Comparison of ENCODE assay signal across 25 mouse cellular contexts in the genomic region with DNA sequence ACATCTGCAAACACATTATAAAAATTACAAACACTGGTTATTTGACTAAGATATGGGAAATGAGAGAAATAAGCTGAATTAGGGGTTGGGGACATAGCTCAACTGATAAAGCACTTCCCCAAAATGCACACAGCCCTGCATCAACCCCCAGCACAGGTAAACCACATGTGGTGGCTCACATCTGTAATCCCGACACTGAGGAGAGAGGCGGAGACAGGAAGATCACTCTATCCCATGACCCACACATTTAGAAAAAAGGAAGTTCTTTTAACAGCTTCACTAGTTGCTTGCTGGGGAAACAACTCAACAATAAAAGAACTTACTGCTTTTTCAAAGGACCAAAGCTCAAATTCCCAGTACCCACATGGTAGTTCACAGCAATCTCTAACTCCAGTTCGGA. TPM values are rescaled to one million over a fixed set of nuclear protein-coding genes. Genes with fewer than 3 reads are reported as not detected.
A peak's percentile ranks its signal among the peaks of the same experiment; 100 is the strongest.
DNase-seq lines count a peak whose midpoint lies in the region; ATAC-seq and TF ChIP-seq lines count a peak whose summit lies in the region.
"Had no signal": no experiment of that assay in that cellular context is flagged by ENCODE, and none has a peak within 500 bp of the region (broad histone marks: within the 10 kb centered on the region; RNA-seq: fewer than 3 reads in every experiment).

No protein-coding gene starts in this region.

- no peak for TF ChIP-seq CTCF in thymus, adult 2 months (IDR thresholded peaks at IDR 0.05; ENCODE audit: borderline replicate concordance, control insufficient read depth, extremely low read depth, insufficient read depth, low read length, poor library complexity)
- TF ChIP-seq CTCF in G1E (IDR thresholded peaks at IDR 0.05; ENCODE audit: low read depth, low read length): no peak

- H3K9ac ChIP-seq in midbrain, embryonic 15.5 days: no peak overlapping the region
- H3K9ac ChIP-seq: forebrain, embryonic 15.5 days; hindbrain, embryonic 15.5 days; limb, embryonic 15.5 days; lung, embryonic 15.5 days; neural tube, embryonic 15.5 days had no signal

- H3K4me2 ChIP-seq in midbrain, embryonic 15.5 days: no peak overlapping the region
- H3K4me2 ChIP-seq: forebrain, embryonic 15.5 days; hindbrain, embryonic 15.5 days; limb, embryonic 15.5 days; lung, embryonic 15.5 days; neural tube, embryonic 15.5 days had no signal

- no peak overlapping the region for H3K4me3 ChIP-seq in thymus, adult 2 months (ENCODE audit: control insufficient read depth, insufficient read depth, low read length)
- H3K4me3 ChIP-seq in G1E (ENCODE audit: low read depth, low read length): no peak overlapping the region; the same call in 1 of the 2 replicates
- no peak overlapping the region for H3K4me3 ChIP-seq in midbrain, embryonic 15.5 days
- H3K4me3 ChIP-seq: forebrain, embryonic 15.5 days; heart, embryonic 10.5 days; hindbrain, embryonic 15.5 days; layer of hippocampus, adult 2 months; limb, embryonic 15.5 days; lung, embryonic 15.5 days; neural tube, embryonic 15.5 days had no signal

- no peaks in the 10 kb centered on the region for H3K27me3 ChIP-seq in thymus, adult 2 months (ENCODE audit: control insufficient read depth, insufficient read depth, low read length)
- no peaks in the 10 kb centered on the region for H3K27me3 ChIP-seq in G1E (ENCODE audit: insufficient read depth, low read length)
- no peaks in the 10 kb centered on the region for H3K27me3 ChIP-seq in splenic B cell, adult 2 months (ENCODE audit: control insufficient read depth, insufficient read depth, low read length, poor library complexity, severe bottlenecking)
- H3K27me3 ChIP-seq in midbrain, embryonic 15.5 days (replicated peaks): no peaks in the 10 kb centered on the region
- H3K27me3 ChIP-seq: forebrain, embryonic 15.5 days; hindbrain, embryonic 15.5 days; limb, embryonic 15.5 days; lung, embryonic 15.5 days; neural tube, embryonic 15.5 days; Patski had no signal

- H3K27ac ChIP-seq in thymus, adult 2 months (ENCODE audit: control insufficient read depth, insufficient read depth, low read length): no peak overlapping the region
- no peak overlapping the region for H3K27ac ChIP-seq in midbrain, embryonic 15.5 days
- H3K27ac ChIP-seq: forebrain, embryonic 15.5 days; heart, embryonic 10.5 days; hindbrain, embryonic 15.5 days; kidney, postnatal 0 days; layer of hippocampus, adult 2 months; limb, embryonic 15.5 days; lung, embryonic 15.5 days; neural tube, embryonic 15.5 days had no signal

- 15% methylated on average over 3 of the region's 3 CpGs for WGBS in thymus, adult 2 months
- WGBS in midbrain, embryonic 15.5 days: 96% methylated on average over 3 of the region's 3 CpGs

- peaks cover 9% of the 10 kb centered on the region; the same call in 1 of the 2 replicates for H3K4me1 ChIP-seq in thymus, adult 2 months (replicated peaks; ENCODE audit: control insufficient read depth, insufficient read depth, low read length)
- peaks cover 77% of the 10 kb centered on the region for H3K4me1 ChIP-seq in G1E (ENCODE audit: insufficient read depth, low read depth, low read length)
- H3K4me1 ChIP-seq in midbrain, embryonic 15.5 days: no peaks in the 10 kb centered on the region
- H3K4me1 ChIP-seq: limb, embryonic 15.5 days had no signal

- no peak for TF ChIP-seq POLR2A in thymus, adult 2 months (IDR thresholded peaks at IDR 0.05; ENCODE audit: control insufficient read depth, extremely low read depth, insufficient read depth, low read length, poor library complexity)

- H3K36me3 ChIP-seq in thymus, adult 2 months (ENCODE audit: control insufficient read depth, insufficient read depth, low read length): no peaks in the 10 kb centered on the region
- peaks cover 23% of the 10 kb centered on the region for H3K36me3 ChIP-seq in G1E (replicated peaks)
- no peaks in the 10 kb centered on the region for H3K36me3 ChIP-seq in splenic B cell, adult 2 months (ENCODE audit: control insufficient read depth, insufficient read depth, low read length, poor library complexity, severe bottlenecking)
- H3K36me3 ChIP-seq in midbrain, embryonic 15.5 days (replicated peaks): no peaks in the 10 kb centered on the region
- H3K36me3 ChIP-seq: forebrain, embryonic 15.5 days; heart, embryonic 10.5 days; hindbrain, embryonic 15.5 days; limb, embryonic 15.5 days; lung, embryonic 15.5 days; neural tube, embryonic 15.5 days had no signal

- H3K9me3 ChIP-seq in G1E (replicated peaks): no peaks in the 10 kb centered on the region
- H3K9me3 ChIP-seq in midbrain, embryonic 15.5 days: no peaks in the 10 kb centered on the region
- H3K9me3 ChIP-seq: forebrain, embryonic 15.5 days; heart, embryonic 10.5 days; hindbrain, embryonic 15.5 days; limb, embryonic 15.5 days; lung, embryonic 15.5 days; neural tube, embryonic 15.5 days had no signal

- DNase-seq in thymus, postnatal 0 days (ENCODE audit: low spot score): peak; percentile 31
- no peak for DNase-seq in thymus, adult 2 months
- no peak for DNase-seq in G1E (ENCODE audit: low spot score)
- peak; percentile 37 for DNase-seq in induced T-regulatory cell, adult 2 months (ENCODE audit: low read depth)
- DNase-seq in splenic B cell, adult 2 months (ENCODE audit: low read depth, low spot score): peak; percentile 90
- DNase-seq in layer of hippocampus, adult 11-12 months (ENCODE audit: low spot score): no peak
- DNase-seq in lung, postnatal 25 days (ENCODE audit: low spot score): no peak
- DNase-seq: adrenal gland, adult 8-10 months; cerebellum, postnatal 10 days; embryo, embryonic 11 days; gastrocnemius, postnatal 36 days; heart, postnatal 10 days; kidney, adult 18-20 months; midbrain, embryonic 14.5 days; thymus, postnatal 4 days had no signal

- peak; percentile 73 for ATAC-seq in G1E (ENCODE audit: extremely low read depth, insufficient number of reproducible peaks, low FRiP score, poor library complexity, severe bottlenecking)
- no peak for ATAC-seq in midbrain, embryonic 15.5 days (replicated peaks)
- ATAC-seq: forebrain, embryonic 15.5 days; Patski had no signal

RNA-seq across cellular contexts. Expression of gene Rsbn1l, which starts 23.6 kb away (rescaled TPM):
- polyA plus RNA-seq in thymus, postnatal 0 days (2015; fragmentation: Nextera tagmentation; extraction: Ambion mirVana): 21.6 and 28.7 TPM in 2 replicates
- 15.0 and 17.6 TPM in 2 replicates for polyA plus RNA-seq in thymus, adult 2 months (2012; rRNA removed)
- total RNA-seq in G1E (2014; fragmentation: Nextera tagmentation) (90.5 and 90.8 TPM in 2 replicates), G1E (2017) (63.7 and 69.7 TPM in 2 replicates)
- 15.7 and 16.7 TPM in 2 replicates for polyA plus RNA-seq in G1E (2012)
- 4.6 TPM in 2 replicates for polyA plus RNA-seq in midbrain, embryonic 15.5 days (2015; fragmentation: Nextera tagmentation; extraction: Ambion mirVana)

RNA-seq across cellular contexts. Expression of gene Tmem60, which starts 50.6 kb away (rescaled TPM):
- 65.4 and 73.8 TPM in 2 replicates for polyA plus RNA-seq in thymus, postnatal 0 days (2015; fragmentation: Nextera tagmentation; extraction: Ambion mirVana)
- 12.6 and 15.5 TPM in 2 replicates for polyA plus RNA-seq in thymus, adult 2 months (2012; rRNA removed)
- 43.8 and 48.6 TPM in 2 replicates for total RNA-seq in G1E (2014; fragmentation: Nextera tagmentation)
- total RNA-seq in G1E (2017): 37.9 and 52.2 TPM in 2 replicates
- polyA plus RNA-seq in G1E (2012): 2.8 and 3.5 TPM in 2 replicates
- 59.6 and 60.8 TPM in 2 replicates for polyA plus RNA-seq in midbrain, embryonic 15.5 days (2015; fragmentation: Nextera tagmentation; extraction: Ambion mirVana)

RNA-seq across cellular contexts. Expression of gene Phtf2, which starts 50.7 kb away (rescaled TPM):
- polyA plus RNA-seq in thymus, postnatal 0 days (2015; fragmentation: Nextera tagmentation; extraction: Ambion mirVana): 12.6 and 12.9 TPM in 2 replicates
- 4.5 and 5.2 TPM in 2 replicates for polyA plus RNA-seq in thymus, adult 2 months (2012; rRNA removed)
- total RNA-seq in G1E (2014; fragmentation: Nextera tagmentation) (43.3 and 44.0 TPM in 2 replicates), G1E (2017) (35.7 and 43.5 TPM in 2 replicates)
- 5.4 and 5.8 TPM in 2 replicates for polyA plus RNA-seq in G1E (2012)
- polyA plus RNA-seq in midbrain, embryonic 15.5 days (2015; fragmentation: Nextera tagmentation; extraction: Ambion mirVana): 26.5 and 27.0 TPM in 2 replicates

Comparison
In these comparisons a context has a peak if more than half of its experiments do, and no peak if none do; other contexts are left out.
1. DNase-seq: peak in thymus, postnatal 0 days (single experiment), induced T-regulatory cell, adult 2 months (single experiment) and splenic B cell, adult 2 months (single experiment); none in thymus, adult 2 months (single experiment), G1E (single experiment), layer of hippocampus, adult 11-12 months (single experiment) and lung, postnatal 25 days (single experiment).